Mouse (Mus musculus) neural tube, embryonic 13.5 days (tissue): ENCODE data around the gene Cul4a. TPM values are rescaled to one million over a fixed set of nuclear protein-coding genes. Genes with fewer than 3 reads are reported as not detected.
A peak's percentile ranks its signal among the peaks of the same experiment; 100 is the strongest.
"Not testable (repeated sequence)": the region's sequence is repeated elsewhere in the genome, so short reads cannot be mapped to it uniquely, and the experiment has no call there.

ENCODE experiments used
- ATAC-seq: fragments of 200-750 bp; cut with Nextera tagmentation; 2 replicates; pipeline ENCODE4 v1.8.0; 2017; ENCODE audit warnings: low read depth, mild to moderate bottlenecking, moderate TSS enrichment, moderate library complexity
- H3K27ac ChIP-seq: fragments of 300-500 bp; sonication (generic); replicated peaks from 2 replicates; pipeline ENCODE4 v1.5.1; 2015; ENCODE audit warnings: moderate library complexity, mild to moderate bottlenecking, inconsistent platforms
- H3K27me3 ChIP-seq: fragments of 300-500 bp; sonication (generic); 2 replicates; pipeline ENCODE4 v1.6.1; 2015; ENCODE audit warnings: mild to moderate bottlenecking, inconsistent platforms
- H3K36me3 ChIP-seq: fragments of 300-500 bp; sonication (generic); 2 replicates; pipeline ENCODE4 v1.6.1; 2015; ENCODE audit warnings: mild to moderate bottlenecking, inconsistent platforms
- H3K4me1 ChIP-seq: fragments of 300-500 bp; sonication (generic); replicated peaks from 2 replicates; pipeline ENCODE4 v1.6.1; 2015; ENCODE audit warnings: inconsistent platforms
- H3K4me2 ChIP-seq: fragments of 300-500 bp; sonication (generic); 2 replicates; pipeline ENCODE4 v1.6.1; 2015; ENCODE audit warnings: inconsistent platforms, mild to moderate bottlenecking, moderate library complexity
- H3K4me3 ChIP-seq: fragments of 300-500 bp; sonication (generic); 2 replicates; pipeline ENCODE4 v1.5.1; 2015; ENCODE audit warnings: mild to moderate bottlenecking, inconsistent platforms
- H3K9ac ChIP-seq: fragments of 300-500 bp; sonication (generic); 2 replicates; pipeline ENCODE4 v1.6.1; 2015; ENCODE audit warnings: moderate library complexity, mild to moderate bottlenecking, inconsistent platforms
- H3K9me3 ChIP-seq: fragments of 300-500 bp; sonication (generic); 2 replicates; pipeline ENCODE4 v1.6.1; 2016; ENCODE audit warnings: inconsistent platforms
- WGBS: fragments of 180-500 bp; shearing (Covaris S2); methylation state at CpG from one replicate; pipeline ENCODE4 v1.1.7; 2015; 5-methylcytosine and 5-hydroxymethylcytosine counted together
- polyA plus RNA-seq: library from polyadenylated mRNA; unstranded; fragments of >200 nt; fragmentation: Nextera tagmentation; extraction: Ambion mirVana; gene quantifications from 2 replicates; pipeline ENCODE4 v1.2.1, GENCODE M21; 2015

The Cul4a gene
- 72.1 and 82.7 TPM in 2 replicates for polyA plus RNA-seq

- Histone ChIP-seq H3K4me1 (peaks cover 46% of the 10 kb centered on the region), H3K4me3 (peak within 1 kb of the TSS; percentile 67), H3K27me3 (no peaks in the 10 kb centered on the region), H3K9me3 (no peaks in the 10 kb centered on the region), H3K36me3 (peaks cover 8% of the 10 kb centered on the region; the same call in 1 of the 2 replicates), H3K4me2 (peak within 1 kb of the TSS; percentile 95), H3K27ac (peak within 1 kb of the TSS; percentile 96), H3K9ac (peak within 1 kb of the TSS; percentile 89)
- peak; percentile 95 for ATAC-seq
- WGBS = under 1% methylated on average over 85 of the region's 87 CpGs
These were observed at the start of gene Cul4a, which contains the start of gene Pcid2 for GRCm38 (mm10) chr8:13105087-13105881. TSS of gene Cul4a (plus strand) at chr8:13105621. TSS of gene Pcid2 (minus strand) at chr8:13105459.

- H3K9me3 ChIP-seq = no peaks in the 10 kb centered on the region
- no peaks in the 10 kb centered on the region for H3K36me3 ChIP-seq
- no peak for ATAC-seq
- no peak overlapping the region for H3K27ac ChIP-seq
- H3K4me2 ChIP-seq = no peak overlapping the region
- no peak overlapping the region for H3K9ac ChIP-seq
- 92% methylated on average over 4 of the region's 4 CpGs for WGBS
- H3K27me3 ChIP-seq = no peaks in the 10 kb centered on the region
- no peaks in the 10 kb centered on the region for H3K4me1 ChIP-seq
- H3K4me3 ChIP-seq = no peak overlapping the region
These were observed 48.1 kb upstream of the Cul4a start for GRCm38 (mm10) chr8:13057351-13057750.

- 84% methylated on average over 17 of the region's 17 CpGs for WGBS
- no peaks in the 10 kb centered on the region for H3K27me3 ChIP-seq
- no peaks in the 10 kb centered on the region for H3K9me3 ChIP-seq
- no peak within 1 kb of the TSS for H3K9ac ChIP-seq
- no peak within 1 kb of the TSS for H3K4me3 ChIP-seq
- ATAC-seq = no peak
- H3K27ac ChIP-seq = no peak within 1 kb of the TSS
- no peaks in the 10 kb centered on the region for H3K4me1 ChIP-seq
- no peaks in the 10 kb centered on the region for H3K36me3 ChIP-seq
- no peak within 1 kb of the TSS for H3K4me2 ChIP-seq
These were observed 44.8 kb upstream of the Cul4a start, which contains the start of gene Proz for GRCm38 (mm10) chr8:13060441-13061150. TSS of gene Proz (plus strand) at chr8:13060914.

- 81% methylated on average over 16 of the region's 16 CpGs for WGBS
- Histone ChIP-seq H3K4me1 (no peaks in the 10 kb centered on the region), H3K4me2 (no peak overlapping the region), H3K9me3 (no peaks in the 10 kb centered on the region), H3K9ac (no peak overlapping the region), H3K36me3 (no peaks in the 10 kb centered on the region), H3K27me3 (no peaks in the 10 kb centered on the region), H3K27ac (no peak overlapping the region), H3K4me3 (no peak overlapping the region)
- no peak for ATAC-seq
These were observed 42.3 kb upstream of the Cul4a start for GRCm38 (mm10) chr8:13063112-13063511.

GRCm38 (mm10) chr8:13073255-13073654 lies 32.2 kb upstream of the Cul4a start:
- ATAC-seq = no peak
- H3K36me3 ChIP-seq = peaks cover 60% of the 10 kb centered on the region
- H3K4me2 ChIP-seq = no peak overlapping the region
- WGBS = 97% methylated on average over 11 of the region's 11 CpGs
- H3K27ac ChIP-seq = no peak overlapping the region
- no peak overlapping the region for H3K9ac ChIP-seq
- H3K9me3 ChIP-seq = no peaks in the 10 kb centered on the region
- no peak overlapping the region for H3K4me3 ChIP-seq
- H3K4me1 ChIP-seq = no peaks in the 10 kb centered on the region
- H3K27me3 ChIP-seq = no peaks in the 10 kb centered on the region

GRCm38 (mm10) chr8:13075044-13075443 lies 30.4 kb upstream of the Cul4a start:
- H3K9me3 ChIP-seq = no peaks in the 10 kb centered on the region
- no peak overlapping the region for H3K4me2 ChIP-seq
- H3K36me3 ChIP-seq = peaks cover 78% of the 10 kb centered on the region
- H3K27me3 ChIP-seq = no peaks in the 10 kb centered on the region
- H3K4me1 ChIP-seq = no peaks in the 10 kb centered on the region
- H3K4me3 ChIP-seq = no peak overlapping the region
- WGBS = 96% methylated on average over 8 of the region's 8 CpGs
- H3K27ac ChIP-seq = no peak overlapping the region
- ATAC-seq = no peak
- no peak overlapping the region for H3K9ac ChIP-seq

GRCm38 (mm10) chr8:13075579-13075978 lies 29.8 kb upstream of the Cul4a start:
- ATAC-seq, H3K27ac ChIP-seq, H3K9me3 ChIP-seq, H3K4me2 ChIP-seq, H3K27me3 ChIP-seq, H3K4me3 ChIP-seq, H3K9ac ChIP-seq, H3K4me1 ChIP-seq: not testable (repeated sequence)
- H3K36me3 ChIP-seq = peaks cover 83% of the 10 kb centered on the region
- WGBS = 93% methylated on average over 1 of the region's 1 CpGs

- Histone ChIP-seq H3K4me3 (no peak overlapping the region), H3K9ac (no peak overlapping the region), H3K4me1 (no peaks in the 10 kb centered on the region), H3K36me3 (peaks cover 100% of the 10 kb centered on the region), H3K27ac (no peak overlapping the region), H3K27me3 (no peaks in the 10 kb centered on the region), H3K9me3 (no peaks in the 10 kb centered on the region), H3K4me2 (no peak overlapping the region)
- WGBS = 87% methylated on average over 7 of the region's 7 CpGs
- ATAC-seq = no peak
These were observed 27.9 kb upstream of the Cul4a start for GRCm38 (mm10) chr8:13077542-13077941.

GRCm38 (mm10) chr8:13104691-13105086 lies 732 bp upstream of the Cul4a start:
- Histone ChIP-seq H3K4me2 (peak overlapping the region; percentile 95), H3K27ac (peak overlapping the region; percentile 96), H3K4me3 (peak overlapping the region; percentile 67), H3K9ac (peak overlapping the region; percentile 88), H3K36me3 (peaks cover 14% of the 10 kb centered on the region), H3K9me3 (no peaks in the 10 kb centered on the region), H3K4me1 (peaks cover 41% of the 10 kb centered on the region), H3K27me3 (no peaks in the 10 kb centered on the region)
- ATAC-seq = peak; percentile 85
- WGBS = under 1% methylated on average over 45 of the region's 45 CpGs

GRCm38 (mm10) chr8:13105908-13106551 lies 609 bp downstream of the Cul4a start:
- peak; percentile 47 for ATAC-seq
- no peaks in the 10 kb centered on the region for H3K9me3 ChIP-seq
- under 1% methylated on average over 61 of the region's 63 CpGs for WGBS

GRCm38 (mm10) chr8:13107990-13108638 lies 2.7 kb downstream of the Cul4a start:
- Histone ChIP-seq H3K9me3 (no peaks in the 10 kb centered on the region), H3K9ac (no peak overlapping the region), H3K4me2 (no peak overlapping the region), H3K27ac (no peak overlapping the region), H3K4me1 (peaks cover 59% of the 10 kb centered on the region), H3K36me3 (no peaks in the 10 kb centered on the region), H3K27me3 (no peaks in the 10 kb centered on the region), H3K4me3 (no peak overlapping the region)
- no peak for ATAC-seq
- WGBS = 87% methylated on average over 13 of the region's 13 CpGs

More at GRCm38 (mm10) chr8:13105908-13106551, 609 bp downstream of the Cul4a start:
- peak overlapping the region; percentile 67 for H3K4me3 ChIP-seq
- H3K36me3 ChIP-seq = peaks cover 8% of the 10 kb centered on the region; the same call in 1 of the 2 replicates
- peaks cover 53% of the 10 kb centered on the region for H3K4me1 ChIP-seq
- peak overlapping the region; percentile 88 for H3K27ac ChIP-seq
- H3K27me3 ChIP-seq = no peaks in the 10 kb centered on the region
- peak overlapping the region; percentile 95 for H3K4me2 ChIP-seq
- H3K9ac ChIP-seq = peak overlapping the region; percentile 89
